Mouse (Mus musculus) adrenal gland, postnatal 36 days (tissue): ENCODE data around the gene Chrm4. TPM values are rescaled to one million over a fixed set of nuclear protein-coding genes. Genes with fewer than 3 reads are reported as not detected.

Source experiments
- DNase-seq, 2 experiments: peaks; one replicate each; pipeline ENCODE4 v3.0.0; 2021; ENCODE audit warnings: mixed read lengths in 1 of 2
- microRNA-seq: library from miRNA; unstranded; fragments of <30 nt; microRNA quantifications from one replicate; pipeline ENCODE4 v1.2.0, GENCODE M21; 2021
- total RNA-seq, 2 experiments: library from RNA; stranded (reverse); gene quantifications; 2 replicates each; pipeline ENCODE4 v1.2.3; 2021

Chrm4 gene
- total RNA-seq, 2 experiments from 2014 or later, result 2.7 to 2.9 TPM

DNA sequence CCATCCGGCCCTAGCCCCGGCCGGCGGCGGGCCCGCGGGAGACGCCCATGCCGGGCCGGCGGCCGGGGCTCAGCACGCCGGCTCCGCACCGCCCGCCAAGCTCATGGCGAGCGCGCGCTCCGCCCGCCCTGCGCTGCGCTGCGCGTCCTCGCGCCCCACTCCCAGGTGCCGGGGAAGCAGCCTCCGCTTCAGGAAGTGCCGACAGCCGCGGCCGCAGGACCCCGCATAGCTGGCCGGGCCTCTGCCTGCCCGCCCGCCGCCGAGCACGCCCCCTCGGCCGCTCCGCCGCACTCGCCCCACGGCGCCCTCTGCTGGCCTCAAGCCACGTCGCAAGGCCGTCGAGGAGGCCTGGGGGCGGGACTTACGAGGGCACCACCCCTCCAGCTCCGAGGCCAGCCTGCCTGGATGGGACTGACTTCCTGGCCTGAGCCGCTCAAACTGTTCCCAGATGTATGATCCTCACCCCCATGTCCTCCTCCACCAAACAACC is 36.4 kb downstream of the Chrm4 start:
- peak; percentile 98 for DNase-seq

DNA sequence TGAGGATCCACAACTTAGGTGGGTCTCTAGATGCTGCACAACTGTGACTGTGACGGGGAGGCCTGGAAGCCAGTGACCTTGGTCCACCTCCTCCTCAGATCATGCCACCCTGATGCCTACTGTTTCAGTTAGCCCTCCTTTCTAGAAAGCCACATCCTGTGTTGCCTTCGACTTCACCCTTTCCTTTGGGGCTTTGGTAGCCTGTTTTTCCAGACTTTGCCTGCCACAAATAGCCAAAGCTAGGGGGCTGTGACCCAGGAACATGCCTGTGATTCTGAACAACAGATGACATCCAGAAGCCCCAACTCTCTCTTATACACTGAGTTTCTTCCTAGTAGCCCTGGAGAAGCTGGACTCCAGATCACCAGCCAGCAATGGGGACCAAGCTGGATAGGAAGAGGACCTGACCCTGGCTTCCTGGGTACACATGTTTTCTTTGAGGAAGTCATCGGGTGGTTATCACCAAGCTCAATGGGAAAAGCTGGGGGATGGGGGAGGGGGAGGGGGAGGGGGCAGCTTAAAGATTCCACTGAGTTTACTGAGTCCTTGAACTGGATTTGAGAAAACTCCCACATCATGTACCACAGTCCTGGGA is 37.7 kb downstream of the Chrm4 start:
- DNase-seq, result no peak

DNA sequence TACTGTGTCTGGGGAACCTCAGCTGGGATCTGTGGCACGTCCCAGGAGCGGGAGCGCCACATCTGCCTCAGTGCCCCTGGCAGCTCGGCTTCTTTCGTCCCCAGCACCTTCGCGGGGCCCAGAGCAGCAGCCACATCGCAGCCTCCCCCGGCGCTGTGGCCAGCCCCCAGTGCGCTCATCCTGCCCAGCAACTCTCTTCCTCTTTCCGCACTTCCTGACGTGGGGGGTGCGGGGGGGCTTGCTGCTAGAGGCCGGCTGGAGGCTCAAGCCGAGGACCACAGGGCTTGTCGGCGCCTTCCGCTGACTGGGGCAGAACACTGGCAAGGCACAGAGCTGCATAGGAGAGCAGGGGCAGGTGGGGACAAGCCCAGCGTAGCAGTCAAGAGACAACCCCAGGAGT is 38.4 kb downstream of the Chrm4 start:
- DNase-seq, result peak; percentile 72 to 87

DNA sequence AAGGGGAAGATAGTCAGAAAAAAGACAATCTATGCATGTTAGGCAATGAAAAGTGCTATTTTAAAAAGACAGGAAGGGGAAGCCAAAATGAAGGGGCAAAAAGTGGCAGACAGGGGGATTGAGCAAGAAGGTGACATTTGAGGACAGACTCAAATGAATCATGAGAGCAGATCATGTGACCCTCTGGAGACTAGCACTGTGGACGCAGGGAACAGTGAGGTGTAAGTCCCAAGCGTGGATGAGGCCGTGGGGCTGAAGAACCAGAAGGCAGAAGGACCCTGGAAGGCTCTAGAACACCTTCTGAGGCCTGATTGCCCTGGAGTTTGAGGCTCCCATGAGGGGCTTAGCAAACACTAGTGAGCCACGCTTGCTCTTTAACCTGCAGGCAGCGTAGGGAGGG is 39.3 kb downstream of the Chrm4 start:
- no peak for DNase-seq

DNA sequence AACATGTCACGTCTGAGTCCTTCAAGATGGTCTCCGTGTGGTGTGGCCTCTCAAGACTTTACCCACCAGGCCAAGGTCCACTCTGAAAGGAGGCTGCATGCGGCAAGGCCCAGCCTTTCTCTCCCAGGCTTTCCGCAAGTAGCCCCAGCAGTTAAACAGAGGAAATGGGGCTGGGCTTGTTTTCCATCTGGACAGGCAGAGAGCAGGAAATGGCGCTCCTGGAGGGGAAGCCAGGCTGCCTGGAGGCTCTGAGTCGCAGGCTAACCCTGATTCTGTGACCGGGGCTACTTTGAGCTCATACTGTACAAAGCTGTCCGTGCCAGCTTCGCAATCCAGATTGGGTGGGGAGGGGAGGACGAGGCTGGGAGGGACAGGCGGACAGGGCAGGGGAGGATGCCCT is 40.9 kb downstream of the Chrm4 start:
- no peak for DNase-seq

DNA sequence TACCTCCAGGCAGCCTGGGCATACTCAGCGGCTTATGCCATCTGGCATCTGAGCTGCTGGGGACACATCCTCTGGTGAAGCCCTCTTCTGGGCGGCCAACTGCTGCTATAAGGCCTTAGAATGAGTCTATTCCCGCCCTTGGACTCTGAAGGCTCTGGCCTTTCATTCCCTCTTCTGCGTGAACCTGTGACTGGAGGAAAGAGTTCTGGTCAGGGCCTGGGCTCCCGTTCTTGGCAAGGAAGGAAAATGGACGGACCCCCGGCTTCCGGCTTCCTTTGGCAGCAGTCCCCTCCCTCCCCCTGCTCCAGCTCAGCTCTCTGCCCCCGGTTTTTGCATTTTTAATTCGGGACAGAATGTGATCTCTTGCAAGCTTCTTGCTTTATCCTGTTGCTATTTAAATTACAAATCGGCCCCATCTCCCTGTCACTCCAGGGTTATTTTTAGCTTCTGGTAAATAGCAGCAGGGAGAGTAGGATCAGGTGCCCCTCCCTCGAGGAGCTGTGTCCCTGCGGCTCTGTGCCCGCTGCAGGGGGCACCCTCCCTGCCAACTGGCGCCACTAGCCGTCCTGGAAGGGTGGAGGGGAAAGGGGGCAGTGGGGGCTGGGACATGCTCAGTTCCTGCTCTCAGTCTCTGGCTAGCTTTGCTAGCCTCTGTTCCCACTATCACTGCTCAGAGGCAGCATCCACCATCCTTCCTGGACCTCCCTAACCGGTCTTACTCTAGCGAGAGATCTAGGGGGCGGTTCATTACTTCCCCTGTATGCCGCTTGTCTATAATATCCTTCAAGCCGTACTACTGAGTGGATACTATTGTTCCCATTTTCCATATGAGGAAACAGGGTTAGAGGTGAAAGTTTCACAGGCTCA is 44.4 kb downstream of the Chrm4 start:
- DNase-seq, result no peak

DNA sequence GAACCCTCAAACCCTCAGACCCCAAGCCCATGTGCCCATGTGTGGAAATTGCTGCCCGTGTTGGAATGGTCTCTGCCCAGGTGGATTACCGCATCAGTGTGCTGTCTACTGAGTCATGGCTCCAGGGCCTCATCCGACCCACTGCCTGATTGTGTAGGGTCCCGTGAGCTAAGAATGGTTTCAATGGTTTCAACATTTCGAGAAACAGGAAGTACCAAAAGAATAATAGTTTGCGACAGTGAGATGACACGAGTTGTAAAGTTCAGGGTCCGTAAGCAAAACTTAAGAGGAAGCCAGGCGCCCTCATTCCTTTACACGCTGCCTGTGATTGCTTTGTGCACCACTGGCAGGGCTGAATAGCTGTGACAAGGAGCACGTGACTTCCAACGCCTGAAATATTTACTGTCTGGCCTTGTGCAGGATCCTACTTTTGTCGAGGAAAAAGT is 45.1 kb downstream of the Chrm4 start:
- DNase-seq, result peak in 1 of 2 experiments; percentile 49

DNA sequence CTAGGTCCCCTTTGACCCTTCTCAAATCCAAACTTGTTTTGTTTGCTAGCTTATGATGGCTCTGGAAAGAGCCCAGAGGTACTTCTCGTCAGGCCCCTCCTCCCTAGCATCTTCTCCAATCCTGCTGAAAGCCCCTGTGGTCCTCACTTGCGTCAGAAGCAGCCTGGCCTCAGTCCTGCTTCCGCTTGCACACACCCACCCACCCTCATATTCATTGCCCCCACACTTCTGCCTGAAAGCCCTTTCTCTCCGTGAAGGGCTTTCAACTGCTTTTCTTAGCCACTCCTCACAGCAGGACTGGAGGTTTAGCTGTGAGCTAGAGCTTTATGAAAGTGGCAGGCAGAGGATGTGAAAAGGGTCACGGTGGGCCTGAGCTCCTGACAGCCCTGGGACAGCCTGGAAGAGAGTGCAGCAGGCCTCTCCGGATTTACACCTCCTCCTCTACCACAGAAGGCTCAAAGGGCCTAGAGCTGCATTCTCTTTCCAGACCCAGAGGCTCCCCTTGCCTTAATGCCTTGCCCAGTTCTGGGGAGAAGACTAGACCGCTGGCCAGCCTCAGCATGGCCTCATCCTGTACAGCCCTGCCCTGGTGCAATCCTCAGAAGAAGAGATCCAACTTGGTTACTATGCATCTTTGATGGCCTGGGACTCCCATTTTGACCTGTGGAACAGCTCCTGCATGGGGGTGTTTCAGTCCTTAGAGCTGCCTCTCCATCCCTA is 46.5 kb downstream of the Chrm4 start:
- DNase-seq, result no peak

DNA sequence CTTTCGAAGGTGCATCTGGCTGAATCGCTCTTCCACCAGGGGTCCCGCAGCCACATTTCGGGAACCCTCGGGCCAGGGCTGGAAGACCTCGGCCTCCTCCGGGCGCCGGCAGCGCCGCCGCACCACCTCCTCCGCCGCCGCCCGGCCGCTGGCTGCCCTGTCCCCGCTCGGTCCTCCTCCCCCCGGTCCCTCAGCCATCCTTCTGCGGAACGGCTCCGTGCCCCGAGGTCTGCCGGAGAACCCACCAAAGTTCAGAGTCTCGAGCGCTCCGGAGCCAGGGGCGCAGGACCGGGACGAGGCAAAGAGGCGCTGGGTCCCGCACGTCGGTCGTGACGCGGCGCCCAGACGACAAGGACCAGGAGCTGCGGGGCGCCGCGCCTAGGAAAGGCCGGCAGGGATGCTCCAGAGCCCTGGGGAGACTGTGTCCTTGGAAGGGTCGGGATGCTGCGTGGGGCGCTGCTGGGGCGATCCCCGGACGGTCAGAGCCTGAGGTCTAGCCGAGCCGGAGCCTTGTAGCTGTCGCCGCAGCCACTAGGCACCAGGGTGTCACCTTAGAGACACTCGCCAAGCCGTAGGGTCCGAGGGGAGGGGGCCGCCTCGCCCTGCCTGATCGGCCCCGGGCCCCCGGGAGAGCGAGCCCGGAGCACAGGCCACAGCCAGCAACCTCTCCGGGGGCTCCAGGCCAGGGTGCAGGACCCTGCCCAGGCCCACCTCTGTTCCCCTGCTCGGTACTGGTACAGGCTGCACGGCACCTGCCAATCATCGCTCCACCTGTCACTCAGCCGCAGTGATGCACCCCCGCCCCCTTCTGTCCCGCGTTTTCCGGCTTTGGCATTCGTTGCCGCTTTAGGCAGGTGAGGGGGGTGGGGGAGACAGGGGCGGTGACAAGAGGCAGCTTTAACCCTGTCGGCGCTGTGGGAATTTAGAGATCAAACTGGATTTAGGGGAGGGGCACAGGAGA is 48.8 kb downstream of the Chrm4 start, which contains the start of gene Dgkz:
Gene Dgkz, minus strand, starts transcription at position 284 of the 961 bp plus-strand sequence.
- DNase-seq, result no peak

DNA sequence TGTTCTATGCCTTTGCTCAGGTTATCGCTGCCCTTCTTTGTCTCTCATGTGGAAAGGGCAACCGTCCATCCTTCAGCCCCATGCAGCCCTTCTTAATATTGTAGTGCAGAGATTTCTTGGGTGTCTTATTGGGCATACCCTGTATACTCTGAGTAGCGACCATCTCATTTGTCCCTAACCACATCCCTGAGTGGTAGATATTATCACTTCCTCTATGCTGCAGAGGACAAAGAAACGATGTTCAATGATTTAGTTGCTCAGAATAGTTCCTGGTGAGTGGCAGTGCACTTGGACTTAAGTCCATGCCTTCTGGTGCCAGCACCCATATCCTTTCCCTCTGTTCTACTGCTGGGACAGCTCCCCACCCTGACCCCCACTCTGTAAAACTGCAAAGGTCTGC is 50.9 kb downstream of the Chrm4 start:
- DNase-seq, result no peak

Small RNAs within 50 kb of the gene (microRNA-seq; reads per million reads assigned to microRNA genes)
- gene Mir6999, result not detected

Other genes starting within 250 kb of the Chrm4 start
- 10 to 100 TPM; 47.8 to 82.8 TPM for gene Atg13, start 216.7 kb upstream of the Chrm4 start, total RNA-seq
- gene Harbi1, start 216.4 kb upstream of the Chrm4 start, total RNA-seq, result 10 to 100 TPM in 1 of 2 experiments, 1 to 10 TPM in 1; 9.0 to 14.9 TPM
- gene Ambra1, start 197.1 kb upstream of the Chrm4 start, total RNA-seq, result 10 to 100 TPM; 34.4 to 35.5 TPM
- gene Mdk, start 5.0 kb downstream of the Chrm4 start, total RNA-seq, result 10 to 100 TPM in 1 of 2 experiments, 1 to 10 TPM in 1; 6.7 to 11.6 TPM
- not detected for gene Gm9821, start 18.5 kb downstream of the Chrm4 start, total RNA-seq
- gene Dgkz, start 48.6 kb downstream of the Chrm4 start, total RNA-seq, result 10 to 100 TPM; 45.1 to 48.0 TPM
- 10 to 100 TPM in 1 of 2 experiments, 1 to 10 TPM in 1; 6.2 to 30.5 TPM for gene Creb3l1, start 97.3 kb downstream of the Chrm4 start, total RNA-seq
- gene Phf21a, start 165.9 kb downstream of the Chrm4 start, total RNA-seq, result 10 to 100 TPM; 60.6 to 74.1 TPM